Mouse (Mus musculus) ovary, adult 2 months (tissue): ENCODE measurements around the gene Gm498. TPM values are rescaled to one million over a fixed set of nuclear protein-coding genes. Genes with fewer than 3 reads are reported as not detected.

Source experiments
- polyA plus RNA-seq: library from polyadenylated mRNA; depleted of rRNA; stranded (reverse); fragments of >200 nt; gene quantifications from 2 replicates; pipeline ENCODE4 v1.2.3, GENCODE M21; 2012; rRNA removed

The Gm498 gene
- 0.10 TPM in 1 of 2 replicates, not detected in the other for polyA plus RNA-seq

DNA sequence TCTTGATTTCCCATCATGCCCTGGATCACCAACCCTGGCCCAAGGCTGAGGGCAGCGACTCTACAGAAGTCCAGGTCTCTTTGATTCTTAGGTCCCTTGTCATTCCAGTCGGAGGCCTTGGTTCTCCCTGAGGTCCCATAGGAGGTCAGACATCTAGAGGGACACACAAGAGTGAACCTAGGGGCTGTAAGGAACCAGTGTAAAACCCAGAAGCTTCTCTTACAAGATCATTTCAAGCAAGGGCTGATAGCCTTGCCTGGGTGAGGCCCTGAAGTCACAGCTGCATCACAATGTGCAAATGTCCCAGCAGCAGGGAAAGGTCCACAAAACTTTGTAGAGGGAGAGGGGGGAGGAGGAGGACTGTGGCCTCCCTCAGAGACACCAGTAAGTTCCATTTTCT, at the start of gene Gm498:
TSS of gene Gm498 (plus strand) at position 301 of the 400 bp plus-strand sequence.

DNA sequence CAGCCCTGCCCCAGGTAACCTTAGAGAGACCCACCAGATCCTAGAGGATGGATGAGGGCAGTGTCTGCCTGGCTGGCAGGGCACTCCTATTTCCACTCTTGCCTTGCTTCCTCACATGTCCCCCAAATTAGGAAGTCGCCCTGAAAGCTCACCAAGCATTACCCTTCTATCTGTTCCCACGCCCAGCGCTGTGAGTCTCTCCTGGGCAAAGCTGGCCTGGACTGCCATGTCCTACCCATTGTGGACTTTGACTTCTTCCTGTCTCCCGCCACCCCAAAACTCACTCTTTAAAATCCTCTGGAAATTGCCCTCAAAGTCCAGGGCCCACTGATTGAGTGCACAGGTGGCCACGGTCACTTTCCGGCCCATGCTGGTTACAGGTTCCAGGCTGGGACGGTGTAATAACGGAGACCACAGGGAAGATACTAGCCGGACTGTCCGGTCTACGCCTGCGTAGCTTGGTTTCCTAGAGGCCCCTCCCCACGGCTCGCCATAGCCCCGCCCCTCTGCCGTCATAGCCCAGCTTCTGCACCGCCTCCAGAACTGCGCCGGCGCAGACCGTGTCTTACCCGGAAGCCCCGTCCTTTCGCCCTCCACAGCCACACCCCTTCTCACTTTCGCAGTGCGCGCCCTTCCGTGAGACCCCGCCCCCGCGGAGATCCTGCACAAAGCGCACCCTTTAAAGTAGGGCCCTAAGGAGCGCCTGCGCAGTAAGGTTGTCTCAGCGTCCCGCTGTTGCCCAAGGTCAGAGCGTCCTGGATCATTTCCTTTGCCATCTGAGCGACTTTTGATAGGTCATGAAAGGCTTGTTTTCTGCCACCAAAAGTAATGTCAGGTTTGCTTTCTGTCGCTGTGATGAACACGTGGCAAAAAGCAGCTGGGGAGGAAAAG, 44.0 kb upstream of the Gm498 start, which contains the start of the genes Nadsyn1 and Dhcr7:
TSS of gene Nadsyn1 (minus strand) at position 475 of the 891 bp plus-strand sequence.
TSS of gene Dhcr7 (plus strand) at position 771 of the 891 bp plus-strand sequence.

Other genes starting within 250 kb of the Gm498 start
- 0.24 and 0.35 TPM in 2 replicates for gene Tnfrsf26, start 238.1 kb upstream of the Gm498 start, polyA plus RNA-seq
- 4.6 and 6.7 TPM in 2 replicates for gene Tnfrsf22, start 217.2 kb upstream of the Gm498 start, polyA plus RNA-seq
- gene Tnfrsf23, start 181.0 kb upstream of the Gm498 start, polyA plus RNA-seq = 1.7 and 3.5 TPM in 2 replicates
- gene Osbpl5, start 109.9 kb upstream of the Gm498 start, polyA plus RNA-seq = 115 and 127 TPM in 2 replicates
- not detected in 2 replicates for gene Mrgprg, start 99.8 kb upstream of the Gm498 start, polyA plus RNA-seq
- 2.8 and 3.3 TPM in 2 replicates for gene Mrgpre, start 82.3 kb upstream of the Gm498 start, polyA plus RNA-seq
- 13.8 and 15.4 TPM in 2 replicates for gene Nadsyn1, start 44.0 kb upstream of the Gm498 start, polyA plus RNA-seq
- gene Dhcr7, start 43.7 kb upstream of the Gm498 start, polyA plus RNA-seq = 225 and 367 TPM in 2 replicates
- 3.4 and 3.6 TPM in 2 replicates for gene Shank2, start 135.1 kb downstream of the Gm498 start, polyA plus RNA-seq